Mouse (Mus musculus) heart, postnatal 0 days (tissue): Measurements from ENCODE around the gene Ring1. TPM values are rescaled to one million over a fixed set of nuclear protein-coding genes. Genes with fewer than 3 reads are reported as not detected.

Experiments used
- ATAC-seq: fragments of 200-750 bp; cut with Nextera tagmentation; 2 replicates; pipeline ENCODE4 v1.8.0; 2017; ENCODE audit warnings: low read depth, moderate number of reproducible peaks, moderate library complexity; ENCODE audit not compliant: insufficient read depth
- DNase-seq: peaks from one replicate; pipeline ENCODE4 v3.0.0-alpha.2; 2016; ENCODE audit warnings: low spot score
- H3K27ac ChIP-seq: fragments of 300-500 bp; sonication (generic); 2 replicates; pipeline ENCODE4 v1.5.1; 2014; ENCODE audit warnings: low read depth, mild to moderate bottlenecking
- H3K27me3 ChIP-seq: fragments of 300-500 bp; sonication (generic); 2 replicates; pipeline ENCODE4 v1.6.1; 2014; ENCODE audit warnings: low read length, mixed read lengths; ENCODE audit not compliant: control insufficient read depth, insufficient read depth
- H3K36me3 ChIP-seq: fragments of 300-500 bp; sonication (generic); replicated peaks from 2 replicates; pipeline ENCODE4 v1.6.1; 2014; ENCODE audit warnings: low read length, mixed read lengths; ENCODE audit not compliant: control insufficient read depth, insufficient read depth
- H3K4me1 ChIP-seq: fragments of 300-500 bp; sonication (generic); 2 replicates; pipeline ENCODE4 v1.6.1; 2014; ENCODE audit warnings: antibody characterized with exemption; ENCODE audit not compliant: control insufficient read depth, insufficient read depth
- H3K4me2 ChIP-seq: fragments of 300-500 bp; sonication (generic); 2 replicates; pipeline ENCODE4 v1.6.1; 2014; ENCODE audit warnings: low read depth, mild to moderate bottlenecking, low read length, moderate library complexity
- H3K4me3 ChIP-seq: fragments of 300-500 bp; sonication (generic); 2 replicates; pipeline ENCODE4 v1.5.1; 2014; ENCODE audit warnings: low read depth, low read length
- H3K9ac ChIP-seq: fragments of 300-500 bp; sonication (generic); replicated peaks from 2 replicates; pipeline ENCODE4 v1.6.1; 2014; ENCODE audit warnings: low read depth, low read length, mixed read lengths
- H3K9me3 ChIP-seq: fragments of 300-500 bp; sonication (generic); replicated peaks from 2 replicates; pipeline ENCODE4 v1.6.1; 2016; ENCODE audit warnings: low read length; ENCODE audit not compliant: control insufficient read depth
- CTCF ChIP-seq: IDR thresholded peaks from 2 replicates; pipeline ENCODE4 v1.5.1; 2016; ENCODE audit warnings: antibody characterized with exemption, control low read depth, low read depth
- EP300 ChIP-seq: IDR thresholded peaks from 2 replicates; pipeline ENCODE4 v1.6.1; 2016; ENCODE audit warnings: antibody characterized with exemption, low read depth
- WGBS: fragments of 180-500 bp; shearing (Covaris S2); extraction: QIAGEN DNeasy Blood & Tissue Kit; methylation state at CpG from one replicate; pipeline ENCODE4 v1.1.7; 2014; 5-methylcytosine and 5-hydroxymethylcytosine counted together
- polyA plus RNA-seq: library from polyadenylated mRNA; unstranded; fragments of >200 nt; fragmentation: Nextera tagmentation; extraction: Ambion mirVana; gene quantifications from 2 replicates; pipeline ENCODE4 v1.2.1, GENCODE M21; 2015
- total RNA-seq: library from RNA; depleted of rRNA; stranded (reverse); fragments of >200 nt; gene quantifications from 2 replicates; pipeline ENCODE4 v1.2.3, GENCODE M21; 2014; ENCODE audit warnings: low replicate concordance

Ring1 gene
- total and polyA plus RNA-seq, 2 experiments from 2014 or later: 10.3 to 22.5 TPM

GRCm38 (mm10) chr17:34036647-34037046 is 12.2 kb upstream of the Ring1 start:
- TF ChIP-seq EP300: no peak
- no peak for TF ChIP-seq CTCF
- WGBS: 69% methylated on average over 10 of the region's 10 CpGs
- DNase-seq (no peak), ATAC-seq (no peak)
- no peak overlapping the region for H3K4me2 ChIP-seq
- peaks cover 28% of the 10 kb centered on the region for H3K4me1 ChIP-seq
- peaks cover 14% of the 10 kb centered on the region; the same call in 1 of the 2 replicates for H3K27me3 ChIP-seq
- H3K9ac ChIP-seq: no peak overlapping the region
- H3K27ac ChIP-seq: no peak overlapping the region
- peaks cover 39% of the 10 kb centered on the region for H3K36me3 ChIP-seq
- no peaks in the 10 kb centered on the region for H3K9me3 ChIP-seq
- no peak overlapping the region for H3K4me3 ChIP-seq

- H3K27me3 ChIP-seq: 0 out of 2 replicates have a peak, but pooled peaks cover 3% of the 10 kb centered on the region
- H3K4me3 ChIP-seq: no peak overlapping the region
- H3K4me2 ChIP-seq: no peak overlapping the region
- no peak overlapping the region for H3K9ac ChIP-seq
- TF ChIP-seq CTCF (no peak), EP300 (no peak)
- DNase-seq (no peak), ATAC-seq (no peak)
- H3K27ac ChIP-seq: no peak overlapping the region
- H3K36me3 ChIP-seq: peaks cover 39% of the 10 kb centered on the region
- H3K9me3 ChIP-seq: no peaks in the 10 kb centered on the region
- peaks cover 33% of the 10 kb centered on the region for H3K4me1 ChIP-seq
- 93% methylated on average over 9 of the region's 9 CpGs for WGBS
Observed at GRCm38 (mm10) chr17:34035517-34035916, 11.0 kb upstream of the Ring1 start.

- peak; percentile 58 for DNase-seq
- peaks cover 51% of the 10 kb centered on the region for H3K36me3 ChIP-seq
- H3K27me3 ChIP-seq: 0 out of 2 replicates have a peak, but pooled peaks cover 3% of the 10 kb centered on the region
- ATAC-seq: peak; percentile 24
- peak overlapping the region; percentile 43 for H3K27ac ChIP-seq
- TF ChIP-seq EP300 (no peak), CTCF (peak; percentile 57)
- 40% methylated on average over 10 of the region's 10 CpGs for WGBS
- peaks cover 29% of the 10 kb centered on the region for H3K4me1 ChIP-seq
- no peak overlapping the region for H3K4me2 ChIP-seq
- H3K4me3 ChIP-seq: no peak overlapping the region
- H3K9me3 ChIP-seq: no peaks in the 10 kb centered on the region
- H3K9ac ChIP-seq: no peak overlapping the region
Observed at GRCm38 (mm10) chr17:34034064-34034463, 9.6 kb upstream of the Ring1 start.

GRCm38 (mm10) chr17:34033441-34033840 is 9.0 kb upstream of the Ring1 start:
- H3K4me2 ChIP-seq: no peak overlapping the region
- DNase-seq: no peak
- 91% methylated on average over 9 of the region's 9 CpGs for WGBS

GRCm38 (mm10) chr17:34032806-34033205 is 8.3 kb upstream of the Ring1 start:
- H3K4me3 ChIP-seq: peak overlapping the region; percentile 63
- peak overlapping the region; percentile 73 for H3K9ac ChIP-seq
- no peak for ATAC-seq
- H3K27me3 ChIP-seq: no peaks in the 10 kb centered on the region
- TF ChIP-seq CTCF: no peak
- TF ChIP-seq EP300: no peak
- H3K9me3 ChIP-seq: no peaks in the 10 kb centered on the region
- DNase-seq: no peak
- peaks cover 51% of the 10 kb centered on the region for H3K36me3 ChIP-seq
- peak overlapping the region; percentile 96; the same call in 1 of the 2 replicates for H3K27ac ChIP-seq
- H3K4me2 ChIP-seq: peak overlapping the region; percentile 85
- 45% methylated on average over 9 of the region's 9 CpGs for WGBS
- peaks cover 21% of the 10 kb centered on the region for H3K4me1 ChIP-seq

More at GRCm38 (mm10) chr17:34033441-34033840, 9.0 kb upstream of the Ring1 start:
- H3K27me3 ChIP-seq: 0 out of 2 replicates have a peak, but pooled peaks cover 3% of the 10 kb centered on the region
- no peaks in the 10 kb centered on the region for H3K9me3 ChIP-seq
- peak overlapping the region; percentile 43 for H3K27ac ChIP-seq
- H3K4me1 ChIP-seq: peaks cover 23% of the 10 kb centered on the region
- ATAC-seq: no peak
- H3K9ac ChIP-seq: no peak overlapping the region
- TF ChIP-seq EP300 (no peak), CTCF (no peak)
- H3K4me3 ChIP-seq: no peak overlapping the region
- H3K36me3 ChIP-seq: peaks cover 57% of the 10 kb centered on the region

- Histone ChIP-seq H3K27ac (peak overlapping the region; percentile 96), H3K36me3 (peaks cover 45% of the 10 kb centered on the region), H3K27me3 (no peaks in the 10 kb centered on the region), H3K9ac (peak overlapping the region; percentile 73), H3K4me1 (peaks cover 24% of the 10 kb centered on the region), H3K9me3 (no peaks in the 10 kb centered on the region), H3K4me2 (peak overlapping the region; percentile 85), H3K4me3 (peak overlapping the region; percentile 63)
- ATAC-seq (peak; percentile 25), DNase-seq (peak; percentile 47)
- 1% methylated on average over 45 of the region's 48 CpGs for WGBS
- TF ChIP-seq CTCF (no peak), EP300 (no peak)
Observed at GRCm38 (mm10) chr17:34032174-34032632, 7.7 kb upstream of the Ring1 start.
